Mouse (Mus musculus) cerebellum, adult 9-11 months (tissue): ENCODE data around the gene Gm20479.

Experiments used
- DNase-seq: peaks from one replicate; pipeline ENCODE4 v3.0.0; 2022

The Gm20479 gene

DNA sequence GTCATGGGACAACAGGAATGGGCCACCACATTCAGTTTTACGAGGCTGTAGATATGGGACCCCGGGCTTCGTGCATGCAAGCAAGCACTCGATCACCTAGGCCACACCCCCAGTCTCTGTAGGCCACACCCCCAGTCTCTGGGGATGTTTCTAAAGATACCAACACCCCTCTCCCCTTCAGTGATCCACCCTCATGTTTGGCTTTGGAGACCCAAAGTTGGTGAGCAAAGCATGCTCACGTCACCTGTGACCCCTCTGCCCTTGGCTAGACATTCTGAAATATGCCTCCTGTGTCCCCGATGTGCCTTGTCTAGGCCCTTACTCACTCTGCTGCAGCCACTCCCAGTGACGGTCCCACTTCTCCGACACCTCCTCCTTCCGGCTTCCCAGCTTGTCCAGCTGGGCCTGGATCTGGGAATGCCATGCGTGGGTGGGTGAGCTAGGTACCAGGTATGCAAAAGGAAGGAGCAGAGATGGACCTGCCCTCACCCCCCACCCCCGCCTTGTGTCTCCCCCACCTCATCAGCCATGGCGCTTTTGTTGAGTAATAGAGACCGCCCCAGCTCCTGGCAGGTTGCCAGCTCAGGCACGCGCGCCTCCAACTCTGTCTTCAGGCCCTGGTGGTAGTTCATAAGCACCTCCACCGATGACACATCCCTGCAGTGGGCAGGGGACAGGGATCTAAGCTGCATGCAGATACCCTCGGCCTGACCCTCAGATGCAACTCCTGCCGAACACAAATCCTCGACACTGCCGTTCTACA lies 9.0 kb upstream of the Gm20479 start:
- peak; percentile 46 for DNase-seq

DNA sequence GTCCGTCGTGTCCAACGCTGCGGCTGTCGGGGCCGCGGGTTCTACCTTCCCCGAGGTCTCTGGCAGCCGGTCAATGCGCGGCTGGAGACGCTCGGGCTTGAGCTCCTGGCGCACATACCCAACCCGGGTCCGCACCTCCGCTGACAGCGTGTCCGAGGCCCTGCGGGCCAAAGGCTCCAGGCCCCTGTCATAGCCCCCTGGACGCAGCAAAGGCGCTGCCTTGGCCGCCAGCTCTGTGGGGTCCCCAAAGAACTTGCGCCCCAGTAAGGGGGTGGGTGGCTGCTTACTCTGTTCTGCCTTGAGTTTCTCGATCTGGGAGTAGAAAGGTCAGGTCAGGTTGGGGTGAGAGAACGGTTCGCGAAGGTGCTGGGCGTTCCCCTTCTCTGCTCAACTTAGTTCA lies 7.2 kb upstream of the Gm20479 start:
- DNase-seq, result no peak

DNA sequence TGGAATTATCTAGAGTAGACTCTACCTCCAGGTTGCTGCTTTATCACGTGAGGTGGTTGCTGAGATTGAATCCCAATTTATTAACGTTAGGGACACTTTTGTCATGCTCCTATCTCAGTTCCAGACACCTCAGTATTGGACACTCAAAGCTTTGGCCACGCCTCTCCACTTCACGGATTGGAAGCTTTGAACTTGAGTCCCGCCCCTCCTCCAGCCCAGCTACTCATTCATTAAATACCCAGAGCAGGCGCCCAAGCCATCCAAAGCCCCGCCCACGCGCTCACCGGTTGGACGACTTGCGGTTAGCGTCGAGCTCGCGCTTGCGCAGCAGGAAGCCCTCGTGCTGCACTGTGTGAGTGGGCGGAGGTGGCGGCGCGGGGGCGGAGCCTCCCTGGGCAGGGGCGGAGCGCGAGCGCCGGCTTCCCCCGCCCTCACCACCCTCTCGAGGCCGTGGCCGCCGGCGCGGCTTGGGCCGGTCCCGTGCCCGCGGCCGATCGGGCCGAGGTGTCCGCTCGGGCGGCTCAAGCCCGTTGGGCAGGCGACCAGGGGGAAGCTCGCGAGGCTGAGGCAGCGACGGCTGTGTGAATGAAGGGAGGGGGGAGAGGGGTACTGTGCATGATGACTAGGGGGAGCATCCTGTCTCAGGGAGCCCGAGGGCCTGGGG lies 4.2 kb upstream of the Gm20479 start:
- DNase-seq, result peak; percentile 99

DNA sequence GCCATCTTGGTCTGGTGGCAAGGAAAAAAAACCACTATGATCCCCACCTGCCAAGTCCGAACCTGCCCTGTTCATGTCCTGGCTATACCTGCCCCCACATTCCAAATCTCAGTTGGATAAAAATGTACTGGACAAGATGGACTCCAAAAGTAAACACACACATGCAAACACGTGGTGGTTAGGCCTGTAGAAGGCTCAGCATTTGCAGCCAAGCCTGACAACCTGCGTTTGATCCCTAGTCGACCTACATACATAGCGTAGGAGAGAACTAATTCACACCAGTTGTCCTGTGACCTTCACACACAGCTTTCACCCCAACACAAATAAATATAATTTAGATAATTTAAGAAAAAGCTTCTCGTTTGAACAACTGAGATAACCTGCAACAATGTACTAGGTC lies 3.5 kb upstream of the Gm20479 start:
- no peak for DNase-seq

DNA sequence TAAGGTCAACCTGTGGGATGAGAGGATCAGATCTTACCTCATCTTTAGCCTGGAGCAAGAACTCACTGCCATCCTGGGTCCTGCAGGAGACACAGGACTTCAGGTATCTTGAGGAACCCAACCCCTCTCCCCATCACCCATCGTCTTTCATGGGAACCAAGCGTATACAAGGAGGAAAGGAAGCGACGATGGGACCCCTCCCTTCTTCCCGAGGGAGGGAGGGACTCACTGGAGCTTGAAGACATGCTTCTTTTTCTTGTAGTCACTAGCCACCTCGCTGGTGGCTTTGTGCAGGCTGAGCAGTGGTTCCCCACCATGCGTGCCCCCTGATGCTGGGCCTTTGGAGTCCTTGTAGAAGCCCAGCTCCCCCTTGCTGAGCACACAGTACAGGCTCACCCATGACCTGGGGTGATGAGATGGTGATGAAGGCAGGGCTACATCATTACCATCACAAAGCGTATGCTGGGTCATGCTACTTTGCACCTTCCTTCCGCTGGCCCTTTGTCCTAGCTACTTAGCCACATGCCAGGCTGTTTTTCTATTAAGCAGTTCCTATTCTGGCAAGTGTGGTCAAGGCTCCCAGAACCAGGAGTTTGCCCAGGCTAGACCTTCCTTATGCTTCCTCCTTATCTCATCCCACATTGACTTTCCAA lies 2.6 kb upstream of the Gm20479 start:
- DNase-seq, result peak; percentile 38

DNA sequence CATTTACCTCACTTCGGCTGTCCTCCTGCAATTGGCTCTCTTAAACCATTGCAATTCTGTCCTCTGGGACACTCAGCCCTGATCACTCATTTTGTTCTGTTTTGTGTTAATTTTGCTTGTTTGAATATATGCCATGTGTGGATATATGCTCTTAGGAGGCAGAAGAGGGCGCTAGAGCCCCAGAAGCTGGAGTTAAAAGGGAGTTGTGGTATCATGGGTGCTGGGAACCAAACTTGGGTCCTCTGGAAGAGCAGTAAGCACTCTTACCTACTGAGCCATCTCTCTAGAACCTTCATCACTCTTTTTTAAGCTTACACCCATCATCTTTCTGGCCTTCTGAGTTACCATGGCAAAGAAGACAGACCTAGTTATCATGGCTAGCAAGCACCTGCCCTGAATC lies 1.9 kb upstream of the Gm20479 start:
- DNase-seq, result peak; percentile 12

DNA sequence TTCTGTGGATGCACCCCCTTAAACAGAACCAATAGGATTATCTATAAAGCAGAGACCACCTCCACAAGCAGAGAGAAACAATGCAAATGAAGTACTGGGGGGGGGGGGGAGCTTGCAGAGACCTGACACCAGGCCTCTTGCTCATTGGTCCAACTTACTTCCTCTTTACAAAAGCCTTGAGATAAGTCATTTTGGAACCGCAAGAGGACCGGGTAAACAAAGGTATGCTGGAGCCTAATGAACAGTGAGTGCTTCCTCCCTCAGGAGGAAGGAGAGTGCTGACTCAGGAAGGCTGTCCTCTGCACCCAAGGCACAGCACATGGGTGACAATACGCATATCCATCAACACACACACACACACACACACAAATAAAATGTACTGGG lies 368 bp upstream of the Gm20479 start:
- DNase-seq, result no peak

DNA sequence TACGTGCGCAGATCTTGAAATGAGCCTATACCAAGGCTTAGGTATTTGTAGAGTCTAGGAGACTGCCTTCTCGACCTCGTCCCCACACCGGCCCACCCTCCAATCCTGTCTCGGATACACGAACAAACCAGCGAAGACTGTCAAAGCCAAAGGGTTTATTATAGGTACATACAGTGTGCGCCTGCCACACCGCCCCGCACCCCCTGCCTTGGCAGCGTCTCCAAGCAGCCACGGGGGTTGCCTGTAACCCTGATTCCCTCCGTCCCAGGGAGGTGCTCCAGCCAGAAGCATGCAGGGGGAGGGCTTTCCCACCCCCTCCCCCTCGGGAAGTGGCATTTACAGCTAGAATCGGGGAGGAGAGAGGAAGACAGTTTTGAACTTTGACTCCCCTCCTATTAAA lies 971 bp downstream of the Gm20479 start:
- peak; percentile 76 for DNase-seq

DNA sequence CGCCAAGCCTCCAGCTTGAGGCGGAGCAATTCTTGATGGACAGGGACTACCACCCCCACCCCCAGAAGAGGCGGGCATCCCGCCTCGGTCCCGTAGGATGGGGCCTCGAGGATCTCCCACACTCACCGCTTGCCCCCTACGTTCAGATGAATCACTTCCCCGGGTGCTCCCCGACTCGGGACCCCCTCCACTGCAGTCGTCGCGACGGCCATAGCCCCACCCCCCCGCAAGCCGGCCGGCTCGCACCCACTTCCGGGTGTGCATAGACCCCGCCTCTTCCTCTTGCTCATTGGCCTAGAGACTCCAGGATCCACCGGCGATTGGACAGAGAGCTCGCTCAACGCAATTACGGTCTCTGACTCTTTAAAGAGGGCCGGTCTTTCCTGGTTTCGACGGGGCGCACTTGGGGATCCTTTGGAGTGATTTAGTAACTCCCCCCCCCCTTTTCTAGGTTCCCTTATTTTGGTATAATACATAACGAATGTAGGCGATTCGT lies 1.4 kb downstream of the Gm20479 start, which contains the start of gene Shkbp1:
Gene Shkbp1, minus strand, starts transcription at position 275 of the 496 bp plus-strand sequence.
- DNase-seq, result peak; percentile 85

DNA sequence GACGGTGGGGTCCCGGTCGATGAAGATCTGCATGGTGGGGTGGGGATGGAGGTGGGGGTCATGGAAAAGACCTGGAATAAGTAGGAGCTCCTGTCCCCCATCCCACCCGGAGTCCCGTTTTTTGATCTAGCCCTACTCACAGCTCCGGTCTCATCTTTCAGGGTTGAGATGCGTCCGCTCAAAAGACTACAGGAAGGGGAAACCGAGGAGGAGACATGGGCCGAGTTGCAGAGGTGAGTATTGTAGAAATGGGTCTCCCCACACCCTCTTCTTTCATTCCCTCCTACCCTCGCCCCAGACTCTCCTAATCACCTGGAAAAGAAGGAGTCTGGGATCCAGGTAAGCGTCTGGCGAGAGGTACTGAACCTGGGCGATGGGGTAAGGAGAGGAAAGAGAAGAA lies 2.0 kb downstream of the Gm20479 start:
- DNase-seq, result peak; percentile 51

DNA sequence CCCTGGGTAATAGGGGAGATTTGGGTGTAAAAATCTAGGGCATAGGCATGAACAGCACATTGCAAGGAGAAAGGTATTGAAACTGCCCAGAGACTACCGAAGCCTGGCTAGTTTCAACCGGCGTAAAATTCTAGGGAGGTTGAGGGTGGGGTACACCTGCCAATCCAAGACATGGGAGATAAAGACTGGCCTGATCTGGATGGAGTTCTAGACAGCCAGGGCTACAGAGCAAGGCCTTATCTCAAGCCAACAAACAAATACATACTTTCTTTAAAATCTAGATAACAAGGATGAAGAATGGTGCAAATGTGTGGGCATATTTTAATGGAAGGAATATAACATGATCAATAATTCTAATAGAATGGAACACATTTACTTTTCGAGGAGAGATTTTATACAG lies 2.4 kb downstream of the Gm20479 start:
- DNase-seq, result peak; percentile 40

DNA sequence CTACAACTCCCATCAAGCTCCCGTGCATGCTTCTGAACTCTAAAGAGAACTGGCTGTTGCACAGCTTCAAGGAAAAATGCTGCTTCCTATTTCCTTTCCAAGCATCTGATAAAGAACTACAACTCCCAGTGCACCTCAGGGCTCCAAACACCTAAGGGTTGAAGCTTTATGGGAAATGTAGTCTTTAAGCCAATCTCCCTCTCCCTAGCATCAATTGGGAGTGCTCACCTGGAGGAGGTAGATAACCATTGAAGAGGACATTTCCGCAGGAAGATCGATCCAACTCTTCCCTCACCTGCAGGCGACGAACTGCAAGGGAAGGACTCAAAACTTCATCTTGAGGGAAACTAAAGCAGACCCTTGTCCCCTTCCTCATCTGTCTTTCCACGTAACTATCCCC lies 3.1 kb downstream of the Gm20479 start:
- DNase-seq, result peak; percentile 69

DNA sequence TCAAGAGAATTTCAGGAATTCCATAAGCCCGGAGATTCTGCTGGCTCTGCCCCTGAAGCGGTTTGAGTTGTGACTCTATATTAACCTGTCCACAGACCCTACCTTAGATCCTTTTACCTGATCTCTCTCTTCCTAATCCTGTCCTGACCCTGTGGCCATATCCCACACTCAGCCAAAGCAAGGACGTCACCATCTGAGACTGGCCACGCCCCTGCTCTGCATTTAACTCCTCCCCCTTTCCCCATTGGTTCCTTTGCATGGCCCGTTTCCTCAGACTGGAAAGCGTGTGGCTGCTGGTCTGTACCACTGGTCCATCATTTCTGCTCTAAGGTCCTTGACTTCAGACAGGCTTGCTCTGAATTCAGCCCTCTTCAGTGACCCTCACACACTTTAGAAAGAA lies 11.8 kb downstream of the Gm20479 start:
- DNase-seq, result peak; percentile 8

DNA sequence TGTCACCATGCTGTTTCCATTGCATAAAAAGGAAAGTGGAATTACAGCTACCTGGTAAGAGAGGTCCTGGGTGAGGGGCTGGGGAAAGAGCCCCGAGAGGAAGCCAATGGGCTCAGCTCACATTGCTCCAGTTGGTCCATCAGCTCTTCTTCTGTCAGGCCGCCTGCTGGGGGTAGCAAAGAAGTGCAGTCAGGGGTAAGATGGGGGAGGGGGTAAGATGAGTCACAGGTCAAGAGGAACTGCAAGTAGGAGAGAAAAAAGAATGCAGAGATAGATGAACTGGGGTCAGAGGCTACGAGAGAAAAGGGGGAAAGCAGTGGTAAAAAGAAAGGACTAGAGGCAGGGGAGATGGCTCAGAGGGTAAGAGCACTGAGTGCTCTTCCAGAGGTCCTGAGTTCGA lies 14.6 kb downstream of the Gm20479 start:
- DNase-seq, result peak; percentile 7

DNA sequence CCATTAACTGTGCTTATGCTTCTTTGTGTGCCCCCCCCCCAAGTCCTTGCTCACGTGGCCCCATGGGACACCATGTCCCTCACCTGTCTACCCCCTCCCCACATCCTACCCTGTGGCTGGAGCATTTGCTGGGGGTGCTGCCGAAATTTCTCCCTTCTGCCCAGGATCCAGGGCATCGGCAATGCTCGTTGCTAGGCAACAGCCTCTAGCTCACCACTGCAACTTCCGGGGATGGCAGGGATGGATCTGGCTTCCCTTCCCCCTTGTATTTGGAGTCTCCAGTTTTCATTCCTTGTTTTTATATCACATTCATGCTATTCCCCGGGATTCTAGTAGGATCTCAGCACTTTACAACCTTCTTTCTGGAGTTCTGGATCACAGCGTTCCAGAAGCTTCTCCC lies 17.7 kb downstream of the Gm20479 start:
- DNase-seq, result no peak

DNA sequence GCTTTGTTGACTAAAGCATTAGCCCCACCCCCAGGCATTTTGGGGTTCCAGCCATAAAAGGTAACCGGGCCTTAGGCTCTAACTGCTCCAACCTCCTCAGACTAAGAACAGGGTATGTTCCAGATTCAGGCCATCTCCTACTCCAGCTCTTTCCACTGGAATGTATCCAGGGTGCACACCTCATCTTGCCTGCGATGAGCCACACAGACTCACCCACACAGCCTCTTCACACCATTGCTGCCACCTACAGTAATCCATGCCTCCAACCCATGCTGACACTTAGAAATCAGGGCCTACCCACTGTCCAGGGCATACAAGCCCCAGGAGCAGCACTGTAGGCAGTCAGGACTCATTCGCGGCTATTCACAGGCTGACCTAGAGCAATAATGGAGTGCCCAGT lies 18.1 kb downstream of the Gm20479 start:
- DNase-seq, result peak; percentile 15

DNA sequence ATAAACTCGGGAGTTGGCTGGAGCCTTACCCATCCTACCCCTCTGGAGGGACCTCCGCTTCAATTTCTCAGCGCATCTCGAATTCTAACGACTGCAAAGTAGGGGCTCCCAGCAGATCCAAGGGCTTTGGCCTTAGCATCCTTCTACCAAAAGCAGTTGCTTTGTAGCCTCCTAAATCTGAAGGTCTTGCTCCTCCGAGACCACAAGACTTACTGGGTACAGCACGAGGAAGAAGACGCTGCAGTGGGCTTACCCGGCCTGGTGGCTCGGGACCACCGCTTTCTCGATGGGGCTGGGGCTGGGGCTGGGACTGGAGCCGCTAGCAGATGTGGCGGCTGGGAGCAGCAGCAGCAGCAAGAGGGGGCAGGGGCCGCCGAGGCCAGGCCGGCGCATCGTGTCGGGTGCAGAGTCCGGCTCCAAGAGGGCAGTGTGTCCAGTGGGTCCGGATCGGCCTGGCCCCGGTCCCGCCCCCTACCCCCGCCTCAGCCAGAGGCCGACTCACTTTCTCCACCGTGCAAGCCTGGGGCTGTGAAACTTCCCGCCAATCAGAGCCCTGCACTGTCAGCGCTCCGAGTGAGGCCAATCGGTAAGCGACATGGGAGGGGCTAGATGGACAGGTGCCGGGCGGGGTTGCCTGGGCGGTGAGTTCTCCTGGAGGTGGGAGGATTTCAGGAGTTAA lies 19.9 kb downstream of the Gm20479 start, which contains the start of gene Ltbp4:
Gene Ltbp4, minus strand, starts transcription at position 518 of the 679 bp plus-strand sequence.
- no peak for DNase-seq

DNA sequence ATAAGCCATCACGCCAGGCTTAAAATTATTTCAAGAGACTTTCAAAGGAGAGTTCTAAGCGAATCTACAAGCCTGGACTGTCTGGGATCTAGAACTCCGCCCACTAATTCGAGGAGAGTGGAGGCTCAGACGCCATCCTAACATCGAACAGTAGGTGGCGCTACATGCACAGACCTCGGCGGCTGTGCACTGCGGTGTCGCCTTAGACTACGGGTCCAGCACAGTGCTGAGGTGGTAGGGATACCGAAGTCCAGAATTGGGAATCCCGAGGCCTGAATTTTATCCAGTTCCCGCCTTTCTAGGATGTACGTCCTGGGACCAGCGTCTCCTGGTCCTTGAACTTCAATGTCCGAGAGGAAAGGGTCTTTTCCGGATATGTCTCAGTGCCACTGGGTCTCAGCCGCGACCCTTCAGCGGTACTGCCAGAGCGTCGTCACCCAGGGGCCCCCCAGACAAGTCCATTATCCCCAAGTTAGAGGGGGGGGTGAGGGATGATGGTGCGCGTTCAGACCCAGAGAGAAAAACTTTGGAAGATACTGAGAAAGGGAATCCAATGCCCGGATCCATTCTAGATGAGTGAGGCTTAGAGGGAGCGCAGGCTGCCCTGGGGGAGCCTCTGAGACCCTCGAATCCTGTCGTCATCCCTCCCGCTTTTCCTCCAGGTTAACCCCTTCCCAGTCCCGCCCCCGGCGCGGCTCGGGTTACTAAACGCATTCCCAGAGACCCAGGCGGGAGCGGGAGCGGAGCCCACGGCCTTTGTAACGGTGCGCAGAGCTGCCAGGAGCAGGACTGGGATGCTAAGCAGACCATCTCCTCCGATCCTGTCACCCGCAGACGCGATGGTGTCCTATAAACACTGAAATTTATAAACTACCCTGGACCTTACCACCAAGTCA lies 21.0 kb downstream of the Gm20479 start:
- peak; percentile 85 for DNase-seq

DNA sequence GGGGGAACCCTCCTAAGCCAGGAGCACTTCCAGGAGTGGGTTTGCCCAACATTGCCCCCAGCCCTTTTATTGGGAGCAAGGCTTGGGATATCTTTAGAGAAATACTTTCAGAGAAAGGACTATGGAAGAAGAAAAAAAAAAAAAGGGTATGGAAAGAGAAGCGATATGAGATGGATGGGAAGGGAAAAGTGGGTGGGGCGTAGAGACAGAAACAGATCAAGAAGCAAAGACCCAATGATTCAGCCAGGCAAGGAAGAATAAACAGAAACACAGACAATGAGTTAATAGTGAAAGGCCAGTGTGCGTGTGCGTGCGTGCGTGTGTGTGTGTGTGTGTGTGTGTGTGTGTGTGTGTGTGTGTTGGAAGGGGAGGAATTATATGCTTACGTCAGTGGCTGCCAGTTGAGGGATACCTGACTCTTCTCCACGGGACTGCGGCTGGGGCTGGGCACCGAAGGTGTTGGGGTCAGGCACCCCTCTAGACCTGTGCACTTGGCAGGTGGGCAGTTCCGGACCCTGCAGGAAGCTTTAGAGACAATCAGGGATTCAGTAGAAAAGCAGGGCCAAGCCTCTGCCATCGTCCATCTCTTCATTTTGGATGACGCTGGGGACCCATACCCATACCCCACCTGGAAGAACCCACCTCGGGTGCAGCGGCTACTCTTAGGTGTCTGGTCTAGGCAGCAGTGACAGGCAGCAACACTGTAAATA lies 22.1 kb downstream of the Gm20479 start:
- DNase-seq, result no peak

DNA sequence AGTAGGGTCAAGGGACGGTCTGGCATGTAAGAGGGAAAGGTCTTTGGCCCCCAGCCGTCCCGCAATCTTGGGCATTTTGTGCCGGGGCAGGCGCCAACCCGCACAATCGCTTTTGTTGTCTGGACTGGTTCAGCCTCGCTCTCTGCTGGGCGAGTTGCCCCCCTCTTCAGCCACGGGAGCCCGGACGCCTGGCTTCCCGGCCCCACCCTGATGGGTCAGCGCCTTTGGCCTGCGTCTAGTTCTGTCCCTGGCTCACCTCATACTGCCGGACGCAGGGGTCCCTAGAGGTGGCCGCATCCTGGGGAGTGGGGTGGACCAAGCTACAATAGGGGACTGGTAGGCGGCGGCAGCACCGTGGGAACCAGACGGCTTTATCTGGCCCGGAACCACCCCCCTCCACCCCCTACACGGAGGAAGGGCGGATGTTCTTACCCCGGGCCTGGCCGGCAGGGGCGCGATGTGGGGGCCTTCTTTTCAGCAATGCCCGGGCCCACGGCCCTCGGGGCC lies 22.8 kb downstream of the Gm20479 start:
- no peak for DNase-seq

DNA sequence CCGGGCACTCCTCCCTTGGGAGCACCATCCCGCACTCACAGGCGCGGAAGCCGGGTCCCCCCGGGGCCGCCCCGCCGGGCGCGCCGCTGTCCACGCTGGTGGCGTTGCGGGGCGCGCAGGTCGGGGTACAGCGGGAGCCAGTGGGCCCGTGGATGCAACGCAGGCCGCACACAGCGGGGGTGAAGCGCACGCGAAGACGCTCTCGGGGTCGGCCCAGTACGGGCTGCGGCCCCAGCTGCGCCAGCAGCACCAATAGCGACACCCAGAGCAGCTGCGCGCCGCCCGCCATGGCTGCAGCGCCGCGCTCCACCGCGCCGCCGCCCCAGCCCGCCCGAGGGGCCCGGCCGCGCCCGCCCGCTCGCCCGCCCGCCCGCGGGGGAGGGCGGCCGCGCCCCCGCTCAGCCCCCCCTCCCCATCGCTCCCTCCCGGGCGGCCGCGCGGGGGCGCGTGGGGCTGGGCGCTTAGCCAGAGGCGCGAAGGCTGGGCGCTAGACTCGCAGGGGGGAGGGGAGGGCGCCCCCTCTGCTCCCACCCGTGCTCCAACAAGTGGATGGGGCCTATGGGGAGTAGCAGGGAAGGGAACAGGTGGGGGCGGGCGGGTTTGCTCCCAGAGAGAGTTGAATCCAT lies 23.8 kb downstream of the Gm20479 start:
- no peak for DNase-seq
